Mouse (Mus musculus) midbrain, embryonic 13.5 days (tissue): ENCODE data around the gene Hist1h2ap. TPM values are rescaled to one million over a fixed set of nuclear protein-coding genes. Genes with fewer than 3 reads are reported as not detected.
A peak's percentile ranks its signal among the peaks of the same experiment; 100 is the strongest.
"Not testable (repeated sequence)": the region's sequence is repeated elsewhere in the genome, so short reads cannot be mapped to it uniquely, and the experiment has no call there.

ENCODE experiments used
- ATAC-seq: fragments of 200-750 bp; cut with Nextera tagmentation; 2 replicates; pipeline ENCODE4 v1.8.0; 2017; ENCODE audit warnings: mild to moderate bottlenecking, moderate TSS enrichment, moderate library complexity
- H3K27ac ChIP-seq: fragments of 300-500 bp; sonication (generic); 2 replicates; pipeline ENCODE4 v1.5.1; 2015; ENCODE audit warnings: inconsistent platforms, mild to moderate bottlenecking, moderate library complexity
- H3K27me3 ChIP-seq: fragments of 300-500 bp; sonication (generic); 2 replicates; pipeline ENCODE4 v1.6.1; 2015; ENCODE audit warnings: mild to moderate bottlenecking, inconsistent platforms
- H3K36me3 ChIP-seq: fragments of 300-500 bp; sonication (generic); 2 replicates; pipeline ENCODE4 v1.6.1; 2015; ENCODE audit warnings: mild to moderate bottlenecking, inconsistent platforms
- H3K4me1 ChIP-seq: fragments of 300-500 bp; sonication (generic); replicated peaks from 2 replicates; pipeline ENCODE4 v1.6.1; 2015; ENCODE audit warnings: inconsistent platforms
- H3K4me2 ChIP-seq: fragments of 300-500 bp; sonication (generic); replicated peaks from 2 replicates; pipeline ENCODE4 v1.6.1; 2015; ENCODE audit warnings: moderate library complexity, mild to moderate bottlenecking, inconsistent platforms
- H3K4me3 ChIP-seq: fragments of 300-500 bp; sonication (generic); replicated peaks from 2 replicates; pipeline ENCODE4 v1.5.1; 2015; ENCODE audit warnings: mild to moderate bottlenecking, inconsistent platforms
- H3K9ac ChIP-seq: fragments of 300-500 bp; sonication (generic); replicated peaks from 2 replicates; pipeline ENCODE4 v1.6.1; 2015; ENCODE audit warnings: mild to moderate bottlenecking, inconsistent platforms
- H3K9me3 ChIP-seq: fragments of 300-500 bp; sonication (generic); 2 replicates; pipeline ENCODE4 v1.6.1; 2016; ENCODE audit warnings: mild to moderate bottlenecking, inconsistent platforms
- WGBS: fragments of 180-500 bp; shearing (Covaris S2); methylation state at CpG from one replicate; pipeline ENCODE4 v1.1.7; 2015; 5-methylcytosine and 5-hydroxymethylcytosine counted together
- polyA plus RNA-seq: library from polyadenylated mRNA; unstranded; fragments of >200 nt; fragmentation: Nextera tagmentation; extraction: Ambion mirVana; gene quantifications from 2 replicates; pipeline ENCODE4 v1.2.1, GENCODE M21; 2015

The Hist1h2ap gene
- polyA plus RNA-seq, result 1,729 and 1,932 TPM in 2 replicates

GRCm38 (mm10) chr13:21833461-21833860 lies at the start of gene Hist1h2ap, which contains the start of gene Hist1h2br:
Hist1h2ap (minus strand) TSS chr13:21833507.
Hist1h2br (plus strand) TSS chr13:21833743.
- not testable (repeated sequence) for H3K4me2 ChIP-seq, H3K36me3 ChIP-seq, H3K4me1 ChIP-seq, H3K9me3 ChIP-seq, H3K9ac ChIP-seq, H3K27ac ChIP-seq, H3K4me3 ChIP-seq, H3K27me3 ChIP-seq
- no CpG with 5 or more reads among the region's 24 CpGs for WGBS
- ATAC-seq, result peak; percentile 97

GRCm38 (mm10) chr13:21882760-21883405 lies 49.6 kb upstream of the Hist1h2ap start:
- Histone ChIP-seq H3K27me3 (peaks cover 16% of the 10 kb centered on the region), H3K9ac (no peak overlapping the region), H3K27ac (no peak overlapping the region), H3K4me1 (no peaks in the 10 kb centered on the region), H3K36me3 (no peaks in the 10 kb centered on the region), H3K4me2 (peak overlapping the region; percentile 38), H3K9me3 (no peaks in the 10 kb centered on the region), H3K4me3 (peak overlapping the region; percentile 26)
- under 1% methylated on average over 13 of the region's 13 CpGs for WGBS
- no peak for ATAC-seq

GRCm38 (mm10) chr13:21881878-21882669 lies 48.8 kb upstream of the Hist1h2ap start:
- Histone ChIP-seq H3K9me3 (no peaks in the 10 kb centered on the region), H3K4me3 (peak overlapping the region; percentile 26), H3K27me3 (peaks cover 16% of the 10 kb centered on the region), H3K4me2 (peak overlapping the region; percentile 38; the same call in 1 of the 2 replicates), H3K9ac (no peak overlapping the region), H3K27ac (no peak overlapping the region), H3K4me1 (no peaks in the 10 kb centered on the region), H3K36me3 (no peaks in the 10 kb centered on the region)
- no peak for ATAC-seq
- 1% methylated on average over 27 of the region's 27 CpGs for WGBS

- Histone ChIP-seq H3K36me3 (no peaks in the 10 kb centered on the region), H3K27me3 (peaks cover 16% of the 10 kb centered on the region), H3K4me1 (no peaks in the 10 kb centered on the region), H3K9ac (no peak overlapping the region), H3K4me3 (no peak overlapping the region), H3K9me3 (no peaks in the 10 kb centered on the region), H3K4me2 (no peak overlapping the region), H3K27ac (no peak overlapping the region)
- 89% methylated on average over 6 of the region's 6 CpGs for WGBS
- ATAC-seq, result no peak
Measured at GRCm38 (mm10) chr13:21880735-21881134, 47.4 kb upstream of the Hist1h2ap start.

GRCm38 (mm10) chr13:21865503-21865902 lies 32.2 kb upstream of the Hist1h2ap start:
- not testable (repeated sequence) for H3K27ac ChIP-seq, H3K9me3 ChIP-seq, H3K4me2 ChIP-seq, H3K36me3 ChIP-seq, H3K4me1 ChIP-seq, H3K4me3 ChIP-seq, H3K9ac ChIP-seq, H3K27me3 ChIP-seq, ATAC-seq
- 83% methylated on average over 3 of the region's 3 CpGs for WGBS

- Histone ChIP-seq H3K27ac (no peak overlapping the region), H3K4me2 (no peak overlapping the region), H3K27me3 (peaks cover 6% of the 10 kb centered on the region; the same call in 1 of the 2 replicates), H3K4me1 (no peaks in the 10 kb centered on the region), H3K9me3 (no peaks in the 10 kb centered on the region), H3K36me3 (no peaks in the 10 kb centered on the region), H3K4me3 (no peak overlapping the region), H3K9ac (no peak overlapping the region)
- ATAC-seq, result no peak
- WGBS, result 8% methylated on average over 5 of the region's 5 CpGs
Measured at GRCm38 (mm10) chr13:21861608-21862007, 28.3 kb upstream of the Hist1h2ap start.

- ATAC-seq, result no peak
- peak overlapping the region; percentile 46 for H3K9ac ChIP-seq
- no peaks in the 10 kb centered on the region for H3K36me3 ChIP-seq
- H3K4me1 ChIP-seq, result 0 out of 2 replicates have a peak, but pooled peaks cover 5% of the 10 kb centered on the region
- under 1% methylated on average over 15 of the region's 15 CpGs for WGBS
- peaks cover 9% of the 10 kb centered on the region; the same call in 1 of the 2 replicates for H3K27me3 ChIP-seq
- no peak overlapping the region for H3K27ac ChIP-seq
- H3K9me3 ChIP-seq, result no peaks in the 10 kb centered on the region
- H3K4me2 ChIP-seq, result peak overlapping the region; percentile 49
- H3K4me3 ChIP-seq, result peak overlapping the region; percentile 42
Measured at GRCm38 (mm10) chr13:21855698-21856162, 22.4 kb upstream of the Hist1h2ap start.

- Histone ChIP-seq H3K9me3 (no peaks in the 10 kb centered on the region), H3K27ac (no peak overlapping the region), H3K27me3 (peaks cover 9% of the 10 kb centered on the region; the same call in 1 of the 2 replicates), H3K9ac (no peak overlapping the region), H3K4me2 (peak overlapping the region; percentile 49), H3K4me3 (peak overlapping the region; percentile 42), H3K4me1 (0 out of 2 replicates have a peak, but pooled peaks cover 5% of the 10 kb centered on the region), H3K36me3 (no peaks in the 10 kb centered on the region)
- ATAC-seq, result 0 out of 2 replicates have a peak, but pooled peaks have one; percentile 30
- 2% methylated on average over 11 of the region's 11 CpGs for WGBS
Measured at GRCm38 (mm10) chr13:21855146-21855545, 21.8 kb upstream of the Hist1h2ap start.

- 79% methylated on average over 3 of the region's 3 CpGs for WGBS
- H3K27me3 ChIP-seq, result 0 out of 2 replicates have a peak, but pooled peaks cover 3% of the 10 kb centered on the region
- 0 out of 2 replicates have a peak, but pooled peaks cover 5% of the 10 kb centered on the region for H3K4me1 ChIP-seq
- H3K9ac ChIP-seq, result no peak overlapping the region
- no peaks in the 10 kb centered on the region for H3K36me3 ChIP-seq
- no peak overlapping the region for H3K4me2 ChIP-seq
- H3K27ac ChIP-seq, result no peak overlapping the region
- ATAC-seq, result no peak
- H3K9me3 ChIP-seq, result no peaks in the 10 kb centered on the region
- H3K4me3 ChIP-seq, result no peak overlapping the region
Measured at GRCm38 (mm10) chr13:21852215-21852945, 19.1 kb upstream of the Hist1h2ap start.

GRCm38 (mm10) chr13:21850696-21851095 lies 17.4 kb upstream of the Hist1h2ap start:
- H3K27me3 ChIP-seq, H3K4me1 ChIP-seq, H3K9ac ChIP-seq, H3K9me3 ChIP-seq, ATAC-seq, H3K4me2 ChIP-seq, H3K27ac ChIP-seq, H3K36me3 ChIP-seq, H3K4me3 ChIP-seq: not testable (repeated sequence)
- 38% methylated on average over 1 of the region's 1 CpGs for WGBS

GRCm38 (mm10) chr13:21847883-21848282 lies 14.6 kb upstream of the Hist1h2ap start:
- 20% methylated on average over 8 of the region's 8 CpGs for WGBS
- no peak for ATAC-seq
- Histone ChIP-seq H3K4me2 (no peak overlapping the region), H3K27ac (no peak overlapping the region), H3K4me1 (no peaks in the 10 kb centered on the region), H3K9me3 (no peaks in the 10 kb centered on the region), H3K27me3 (0 out of 2 replicates have a peak, but pooled peaks cover 3% of the 10 kb centered on the region), H3K4me3 (no peak overlapping the region), H3K9ac (no peak overlapping the region), H3K36me3 (no peaks in the 10 kb centered on the region)
